Mouse (Mus musculus): ENCODE measurements around the gene Knl1. TPM values are rescaled to one million over a fixed set of nuclear protein-coding genes. Genes with fewer than 3 reads are reported as not detected.

Gene Knl1
- 1.2 TPM for polyA plus RNA-seq (2017; shearing (Covaris generic))

GRCm38 (mm10) chr2:119046649-119047611, at the start of gene Knl1:
TSS of gene Knl1 (plus strand) at chr2:119047119.

GRCm38 (mm10) chr2:119028941-119029551, 17.9 kb upstream of the Knl1 start, which contains the start of gene Ccdc32:
TSS of gene Ccdc32 (minus strand) at chr2:119029393.

GRCm38 (mm10) chr2:119034656-119035396, 12.1 kb upstream of the Knl1 start, which contains the start of gene Rpusd2:
TSS of gene Rpusd2 (plus strand) at chr2:119034790.

GRCm38 (mm10) chr2:119112438-119113112, 65.7 kb downstream of the Knl1 start, which contains the start of gene Rad51:
TSS of gene Rad51 (plus strand) at chr2:119112793.

Other genes starting within 250 kb of the Knl1 start
- 6.7 TPM for gene Knstrn, start 233.1 kb upstream of the Knl1 start, polyA plus RNA-seq (2017; shearing (Covaris generic))
- 79.3 TPM for gene Ivd, start 185.2 kb upstream of the Knl1 start, polyA plus RNA-seq (2017; shearing (Covaris generic))
- 16.6 TPM for gene Bahd1, start 146.7 kb upstream of the Knl1 start, polyA plus RNA-seq (2017; shearing (Covaris generic))
- not detected for gene Chst14, start 120.6 kb upstream of the Knl1 start, polyA plus RNA-seq (2017; shearing (Covaris generic))
- gene Ccdc32, start 17.7 kb upstream of the Knl1 start, polyA plus RNA-seq (2017; shearing (Covaris generic)), result 11.3 TPM
- gene Rpusd2, start 12.3 kb upstream of the Knl1 start, polyA plus RNA-seq (2017; shearing (Covaris generic)), result 3.2 TPM
- 2.1 TPM for gene Rad51, start 65.7 kb downstream of the Knl1 start, polyA plus RNA-seq (2017; shearing (Covaris generic))
- 25.3 TPM for gene Rmdn3, start 109.9 kb downstream of the Knl1 start, polyA plus RNA-seq (2017; shearing (Covaris generic))
- not detected for gene Gchfr, start 120.7 kb downstream of the Knl1 start, polyA plus RNA-seq (2017; shearing (Covaris generic))
- not detected for gene Gm14137, start 127.4 kb downstream of the Knl1 start, polyA plus RNA-seq (2017; shearing (Covaris generic))
- gene Zfyve19, start 161.5 kb downstream of the Knl1 start, polyA plus RNA-seq (2017; shearing (Covaris generic)), result 32.0 TPM
- 17.9 TPM for gene Dnajc17, start 161.7 kb downstream of the Knl1 start, polyA plus RNA-seq (2017; shearing (Covaris generic))
- gene Ppp1r14d, start 182.8 kb downstream of the Knl1 start, polyA plus RNA-seq (2017; shearing (Covaris generic)), result not detected
- gene Spint1, start 190.2 kb downstream of the Knl1 start, polyA plus RNA-seq (2017; shearing (Covaris generic)), result 0.39 TPM
- gene Rhov, start 224.2 kb downstream of the Knl1 start, polyA plus RNA-seq (2017; shearing (Covaris generic)), result not detected
- gene Vps18, start 241.6 kb downstream of the Knl1 start, polyA plus RNA-seq (2017; shearing (Covaris generic)), result 10.1 TPM